Mouse (Mus musculus) E14TG2a.4 (cell line): Measurements from ENCODE around the gene Bud23.

Source experiments
- CTCF ChIP-seq: conservative IDR thresholded peaks from 2 replicates; pipeline ENCODE4 v1.5.1; 2014; ENCODE audit warnings: low read length
- POU5F1 ChIP-seq: IDR thresholded peaks from 2 replicates; pipeline ENCODE4 v1.6.1; 2014; ENCODE audit warnings: low read length, borderline replicate concordance

DNA sequence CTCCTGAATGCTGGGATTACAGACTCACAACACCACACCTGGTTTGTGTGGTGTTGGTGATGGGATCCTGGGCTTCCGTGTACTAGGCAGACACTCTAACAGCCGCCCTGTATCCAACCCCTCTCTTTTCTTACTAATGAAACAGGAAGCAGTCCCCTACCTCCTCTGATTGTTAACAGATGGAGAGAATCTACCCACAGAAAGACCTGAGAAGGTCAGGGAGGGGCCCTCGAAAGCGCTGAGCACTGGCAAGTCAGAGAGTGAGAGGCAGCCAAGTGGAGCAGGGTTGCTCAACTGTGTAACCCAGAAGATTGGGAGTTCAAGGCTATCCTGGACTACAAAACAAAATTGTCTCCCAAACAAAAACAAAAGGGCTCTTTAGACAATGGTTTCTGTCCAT lies 22.1 kb upstream of the Bud23 start:
- TF ChIP-seq CTCF = no peak
- TF ChIP-seq POU5F1 = no peak
